Comparison of ENCODE assay signal across 23 mouse cellular contexts in genomic region chr4:83966898-83967297, GRCm38 (mm10).
A peak's percentile ranks its signal among the peaks of the same experiment; 100 is the strongest.
DNase-seq lines count a peak whose midpoint lies in the region; ATAC-seq and TF ChIP-seq lines count a peak whose summit lies in the region.
"Had no signal": no experiment of that assay in that cellular context is flagged by ENCODE, and none has a peak within 500 bp of the region (broad histone marks: within the 10 kb centered on the region; RNA-seq: fewer than 3 reads in every experiment).

No protein-coding gene starts in this region.

- no peaks in the 10 kb centered on the region for H3K4me1 ChIP-seq in liver, postnatal 0 days (ENCODE audit: insufficient read depth)
- H3K4me1 ChIP-seq in forebrain, embryonic 14.5 days (ENCODE audit: control insufficient read depth, insufficient read depth, low read length) = no peaks in the 10 kb centered on the region
- H3K4me1 ChIP-seq: embryonic facial prominence, embryonic 10.5 days; heart, embryonic 10.5 days; intestine, embryonic 15.5 days; midbrain, embryonic 15.5 days had no signal

- TF ChIP-seq POLR2A in myocyte (IDR thresholded peaks at IDR 0.05; ENCODE audit: insufficient read length, low read depth) = no peak

- WGBS in liver, postnatal 0 days (ENCODE audit: insufficient replicate concordance) = 75% methylated on average over 1 of the region's 1 CpGs
- 83% methylated on average over 1 of the region's 1 CpGs for WGBS in forebrain, embryonic 14.5 days

- H3ac ChIP-seq in myocyte (ENCODE audit: control insufficient read depth, insufficient read length) = no peak overlapping the region

- TF ChIP-seq CTCF in liver, postnatal 0 days (IDR thresholded peaks at IDR 0.05; ENCODE audit: low read depth) = no peak

- H3K9me3 ChIP-seq in liver, postnatal 0 days (ENCODE audit: low read length) = no peaks in the 10 kb centered on the region
- H3K9me3 ChIP-seq in forebrain, embryonic 14.5 days (replicated peaks; ENCODE audit: control insufficient read depth, low read length) = no peaks in the 10 kb centered on the region
- H3K9me3 ChIP-seq: embryonic facial prominence, embryonic 10.5 days; heart, embryonic 10.5 days; intestine, embryonic 15.5 days; midbrain, embryonic 15.5 days had no signal

- DNase-seq in frontal cortex, postnatal 36 days (ENCODE audit: low spot score in 2 of 2) = peak; percentile 19 to 51
- DNase-seq in frontal cortex, postnatal 14 days (ENCODE audit: low spot score in 2 of 2) = no peak
- DNase-seq in brain, adult 2 months (ENCODE audit: low read depth, low spot score) = peak; percentile 60
- DNase-seq in layer of hippocampus, adult 9-10 months (ENCODE audit: low spot score) = peak; percentile 33
- DNase-seq in spleen, postnatal 4 days (ENCODE audit: low spot score in 2 of 2) = no peak
- DNase-seq in liver, postnatal 0 days = no peak
- DNase-seq in forebrain, embryonic 14.5 days (ENCODE audit: low spot score) = no peak
- DNase-seq: adrenal gland, postnatal 25 days; cerebellum, adult 11 months; cerebellum, adult 9-11 months; forebrain, postnatal 0 days; kidney, adult 8-10 months; kidney, postnatal 10 days; thymus, adult 2 months; thymus, postnatal 4 days had no signal

- H3K27ac ChIP-seq in liver, postnatal 0 days (ENCODE audit: low read depth) = no peak overlapping the region
- H3K27ac ChIP-seq in forebrain, embryonic 14.5 days (ENCODE audit: low read depth, low read length) = no peak overlapping the region
- H3K27ac ChIP-seq: embryonic facial prominence, embryonic 10.5 days; heart, embryonic 10.5 days; intestine, embryonic 15.5 days; macrophage; midbrain, embryonic 15.5 days had no signal

- no peak overlapping the region for H3K4me2 ChIP-seq in myocyte (ENCODE audit: low read depth)
- H3K4me2 ChIP-seq in liver, postnatal 0 days (ENCODE audit: low read depth, low read length) = no peak overlapping the region
- no peak overlapping the region for H3K4me2 ChIP-seq in forebrain, embryonic 14.5 days (ENCODE audit: low read length)
- H3K4me2 ChIP-seq: intestine, embryonic 15.5 days; midbrain, embryonic 15.5 days had no signal

- H3K27me3 ChIP-seq in myocyte (ENCODE audit: control insufficient read depth, insufficient read depth, insufficient read length) = no peaks in the 10 kb centered on the region
- H3K27me3 ChIP-seq in liver, postnatal 0 days (ENCODE audit: insufficient read depth, low read length) = no peaks in the 10 kb centered on the region
- no peaks in the 10 kb centered on the region for H3K27me3 ChIP-seq in forebrain, embryonic 14.5 days (replicated peaks; ENCODE audit: control insufficient read depth, insufficient read depth, low read length)
- H3K27me3 ChIP-seq: intestine, embryonic 15.5 days; midbrain, embryonic 15.5 days had no signal

- H3K36me3 ChIP-seq in myocyte (ENCODE audit: control insufficient read depth, insufficient read depth) = no peaks in the 10 kb centered on the region
- no peaks in the 10 kb centered on the region for H3K36me3 ChIP-seq in liver, postnatal 0 days (replicated peaks; ENCODE audit: insufficient read depth, low read length)
- H3K36me3 ChIP-seq in forebrain, embryonic 14.5 days (ENCODE audit: control insufficient read depth, insufficient read depth, low read length) = no peaks in the 10 kb centered on the region
- H3K36me3 ChIP-seq: embryonic facial prominence, embryonic 10.5 days; heart, embryonic 10.5 days; intestine, embryonic 15.5 days; midbrain, embryonic 15.5 days had no signal

- no peak for TF ChIP-seq EP300 in liver, postnatal 0 days (IDR thresholded peaks at IDR 0.05; ENCODE audit: low read depth)

- H3K9ac ChIP-seq in liver, postnatal 0 days (replicated peaks) = no peak overlapping the region
- no peak overlapping the region for H3K9ac ChIP-seq in forebrain, embryonic 14.5 days (ENCODE audit: low read length)
- H3K9ac ChIP-seq: forebrain, postnatal 0 days; intestine, embryonic 15.5 days; midbrain, embryonic 15.5 days had no signal

- no peak for ATAC-seq in liver, postnatal 0 days
- no peak for ATAC-seq in forebrain, embryonic 14.5 days
- ATAC-seq: forebrain, postnatal 0 days; hindbrain, embryonic 16.5 days; intestine, embryonic 15.5 days; lung, postnatal 0 days; midbrain, embryonic 15.5 days had no signal

- H3K4me3 ChIP-seq in myocyte = no peak overlapping the region
- no peak overlapping the region for H3K4me3 ChIP-seq in liver, postnatal 0 days (ENCODE audit: low read depth, low read length)
- H3K4me3 ChIP-seq in forebrain, embryonic 14.5 days (ENCODE audit: low read depth, low read length) = no peak overlapping the region
- H3K4me3 ChIP-seq: embryonic facial prominence, embryonic 10.5 days; heart, embryonic 10.5 days; intestine, embryonic 15.5 days; midbrain, embryonic 15.5 days had no signal

- H3K79me2 ChIP-seq in myocyte (ENCODE audit: control insufficient read depth, insufficient read depth) = no peaks in the 10 kb centered on the region

TF ChIP-seq in myocyte, 11 proteins besides CTCF, POLR2A, EP300 and RAD21:
- TF ChIP-seq SRF (IDR thresholded peaks at IDR 0.05; ENCODE audit: control insufficient read depth, insufficient read length, low read depth) = no peak
- TF ChIP-seq MYOD1 (IDR thresholded peaks at IDR 0.05; ENCODE audit: control insufficient read depth in 1 of 3, insufficient read length in 2 of 3, low read depth in 2 of 3) = peak in 2 of 3 experiments; percentile 17 to 58
- TF ChIP-seq MYOG (IDR thresholded peaks at IDR 0.05; ENCODE audit: control insufficient read depth in 1 of 3, insufficient read depth in 1 of 3, insufficient read length in 2 of 3, low read depth in 2 of 3) = peak in 1 of 3 experiments; percentile 45

Comparison
In these comparisons a context has a peak if more than half of its experiments do, and no peak if none do; other contexts are left out.
1. DNase-seq: peak in frontal cortex, postnatal 36 days (2 of 2), brain, adult 2 months (single experiment) and layer of hippocampus, adult 9-10 months (single experiment); none in frontal cortex, postnatal 14 days (0 of 2), spleen, postnatal 4 days (0 of 2), liver, postnatal 0 days (single experiment) and forebrain, embryonic 14.5 days (single experiment).